Mouse (Mus musculus) heart, postnatal 0 days (tissue): ENCODE measurements around the gene Nrip1. TPM values are rescaled to one million over a fixed set of nuclear protein-coding genes. Genes with fewer than 3 reads are reported as not detected.

Experiments
- ATAC-seq: fragments of 200-750 bp; cut with Nextera tagmentation; 2 replicates; pipeline ENCODE4 v1.8.0; 2017; ENCODE audit warnings: low read depth, moderate number of reproducible peaks, moderate library complexity; ENCODE audit not compliant: insufficient read depth
- DNase-seq: peaks from one replicate; pipeline ENCODE4 v3.0.0-alpha.2; 2016; ENCODE audit warnings: low spot score
- H3K27ac ChIP-seq: fragments of 300-500 bp; sonication (generic); 2 replicates; pipeline ENCODE4 v1.5.1; 2014; ENCODE audit warnings: low read depth, mild to moderate bottlenecking
- H3K27me3 ChIP-seq: fragments of 300-500 bp; sonication (generic); 2 replicates; pipeline ENCODE4 v1.6.1; 2014; ENCODE audit warnings: low read length, mixed read lengths; ENCODE audit not compliant: control insufficient read depth, insufficient read depth
- H3K36me3 ChIP-seq: fragments of 300-500 bp; sonication (generic); replicated peaks from 2 replicates; pipeline ENCODE4 v1.6.1; 2014; ENCODE audit warnings: low read length, mixed read lengths; ENCODE audit not compliant: control insufficient read depth, insufficient read depth
- H3K4me1 ChIP-seq: fragments of 300-500 bp; sonication (generic); 2 replicates; pipeline ENCODE4 v1.6.1; 2014; ENCODE audit warnings: antibody characterized with exemption; ENCODE audit not compliant: control insufficient read depth, insufficient read depth
- H3K4me2 ChIP-seq: fragments of 300-500 bp; sonication (generic); 2 replicates; pipeline ENCODE4 v1.6.1; 2014; ENCODE audit warnings: low read depth, mild to moderate bottlenecking, low read length, moderate library complexity
- H3K4me3 ChIP-seq: fragments of 300-500 bp; sonication (generic); 2 replicates; pipeline ENCODE4 v1.5.1; 2014; ENCODE audit warnings: low read depth, low read length
- H3K9ac ChIP-seq: fragments of 300-500 bp; sonication (generic); replicated peaks from 2 replicates; pipeline ENCODE4 v1.6.1; 2014; ENCODE audit warnings: low read depth, low read length, mixed read lengths
- H3K9me3 ChIP-seq: fragments of 300-500 bp; sonication (generic); replicated peaks from 2 replicates; pipeline ENCODE4 v1.6.1; 2016; ENCODE audit warnings: low read length; ENCODE audit not compliant: control insufficient read depth
- CTCF ChIP-seq: IDR thresholded peaks from 2 replicates; pipeline ENCODE4 v1.5.1; 2016; ENCODE audit warnings: antibody characterized with exemption, control low read depth, low read depth
- EP300 ChIP-seq: IDR thresholded peaks from 2 replicates; pipeline ENCODE4 v1.6.1; 2016; ENCODE audit warnings: antibody characterized with exemption, low read depth
- WGBS: fragments of 180-500 bp; shearing (Covaris S2); extraction: QIAGEN DNeasy Blood & Tissue Kit; methylation state at CpG from one replicate; pipeline ENCODE4 v1.1.7; 2014; 5-methylcytosine and 5-hydroxymethylcytosine counted together
- polyA plus RNA-seq: library from polyadenylated mRNA; unstranded; fragments of >200 nt; fragmentation: Nextera tagmentation; extraction: Ambion mirVana; gene quantifications from 2 replicates; pipeline ENCODE4 v1.2.1, GENCODE M21; 2015
- total RNA-seq: library from RNA; depleted of rRNA; stranded (reverse); fragments of >200 nt; gene quantifications from 2 replicates; pipeline ENCODE4 v1.2.3, GENCODE M21; 2014; ENCODE audit warnings: low replicate concordance

Gene Nrip1
- total and polyA plus RNA-seq, 2 experiments from 2014 or later, result 9.0 to 13.3 TPM

- ATAC-seq (no peak), DNase-seq (no peak)
- no peak for TF ChIP-seq EP300
- no peak for TF ChIP-seq CTCF
- H3K27ac ChIP-seq, result peak overlapping the region; percentile 99; the same call in 1 of the 2 replicates
- H3K36me3 ChIP-seq, result no peaks in the 10 kb centered on the region; the same call in 1 of the 2 replicates
- peak overlapping the region; percentile 99 for H3K9ac ChIP-seq
- H3K4me2 ChIP-seq, result peak overlapping the region; percentile 81
- H3K27me3 ChIP-seq, result no peaks in the 10 kb centered on the region
- peaks cover 32% of the 10 kb centered on the region for H3K4me1 ChIP-seq
- H3K4me3 ChIP-seq, result peak overlapping the region; percentile 98
- H3K9me3 ChIP-seq, result no peaks in the 10 kb centered on the region
- WGBS, result 6% methylated on average over 7 of the region's 7 CpGs
Observed at GRCm38 (mm10) chr16:76371614-76371917, 2.1 kb downstream of the Nrip1 start.

GRCm38 (mm10) chr16:76370716-76371613, 2.7 kb downstream of the Nrip1 start:
- no peak overlapping the region for H3K27ac ChIP-seq
- ATAC-seq, result no peak
- peak overlapping the region; percentile 99 for H3K9ac ChIP-seq
- DNase-seq, result peak; percentile 51
- peak overlapping the region; percentile 98 for H3K4me3 ChIP-seq
- H3K36me3 ChIP-seq, result no peaks in the 10 kb centered on the region; the same call in 1 of the 2 replicates
- WGBS, result 42% methylated on average over 12 of the region's 12 CpGs
- TF ChIP-seq EP300 (no peak), CTCF (no peak; the same call in 1 of the 2 replicates)
- peaks cover 32% of the 10 kb centered on the region for H3K4me1 ChIP-seq
- H3K4me2 ChIP-seq, result peak overlapping the region; percentile 81
- no peaks in the 10 kb centered on the region for H3K27me3 ChIP-seq
- no peaks in the 10 kb centered on the region for H3K9me3 ChIP-seq

GRCm38 (mm10) chr16:76370041-76370715, 3.4 kb downstream of the Nrip1 start:
- no peak overlapping the region for H3K27ac ChIP-seq
- H3K9me3 ChIP-seq, result no peaks in the 10 kb centered on the region
- no peaks in the 10 kb centered on the region; the same call in 1 of the 2 replicates for H3K36me3 ChIP-seq
- DNase-seq (peak; percentile 39), ATAC-seq (no peak)
- H3K4me3 ChIP-seq, result peak overlapping the region; percentile 98; the same call in 1 of the 2 replicates
- H3K4me1 ChIP-seq, result peaks cover 36% of the 10 kb centered on the region
- TF ChIP-seq CTCF, result peak; percentile 43
- TF ChIP-seq EP300, result no peak
- no peaks in the 10 kb centered on the region for H3K27me3 ChIP-seq
- 24% methylated on average over 6 of the region's 6 CpGs for WGBS
- H3K4me2 ChIP-seq, result peak overlapping the region; percentile 11; the same call in 1 of the 2 replicates
- H3K9ac ChIP-seq, result no peak overlapping the region

GRCm38 (mm10) chr16:76369236-76369635, 4.4 kb downstream of the Nrip1 start:
- Histone ChIP-seq H3K4me1 (peaks cover 40% of the 10 kb centered on the region), H3K9ac (no peak overlapping the region), H3K27me3 (no peaks in the 10 kb centered on the region), H3K4me2 (no peak overlapping the region), H3K4me3 (no peak overlapping the region), H3K36me3 (no peaks in the 10 kb centered on the region; the same call in 1 of the 2 replicates), H3K9me3 (no peaks in the 10 kb centered on the region), H3K27ac (no peak overlapping the region)
- 71% methylated on average over 9 of the region's 9 CpGs for WGBS
- no peak for ATAC-seq
- TF ChIP-seq EP300, result no peak
- TF ChIP-seq CTCF, result no peak
- no peak for DNase-seq

GRCm38 (mm10) chr16:76367261-76367908, 6.2 kb downstream of the Nrip1 start:
- H3K27me3 ChIP-seq, result no peaks in the 10 kb centered on the region
- peaks cover 40% of the 10 kb centered on the region for H3K4me1 ChIP-seq
- H3K4me2 ChIP-seq, result no peak overlapping the region
- no peak overlapping the region for H3K9ac ChIP-seq
- DNase-seq (no peak), ATAC-seq (no peak)
- no peak overlapping the region for H3K4me3 ChIP-seq
- 72% methylated on average over 12 of the region's 12 CpGs for WGBS
- no peak overlapping the region for H3K27ac ChIP-seq
- no peaks in the 10 kb centered on the region for H3K9me3 ChIP-seq
- no peak for TF ChIP-seq EP300
- no peak for TF ChIP-seq CTCF
- no peaks in the 10 kb centered on the region; the same call in 1 of the 2 replicates for H3K36me3 ChIP-seq
